Comparison of ENCODE assay signal across 10 mouse cellular contexts in genomic region chr11:16967806-16968205, GRCm38 (mm10). TPM values are rescaled to one million over a fixed set of nuclear protein-coding genes. Genes with fewer than 3 reads are reported as not detected.
DNase-seq lines count a peak whose midpoint lies in the region; ATAC-seq and TF ChIP-seq lines count a peak whose summit lies in the region.
"Had no signal": no experiment of that assay in that cellular context is flagged by ENCODE, and none has a peak within 500 bp of the region (broad histone marks: within the 10 kb centered on the region; RNA-seq: fewer than 3 reads in every experiment).

No protein-coding gene starts in this region.

- H3K4me2 ChIP-seq in midbrain, embryonic 13.5 days (replicated peaks): no peak overlapping the region
- no peak overlapping the region for H3K4me2 ChIP-seq in embryonic facial prominence, embryonic 14.5 days (ENCODE audit: low read depth, low read length)
- H3K4me2 ChIP-seq: heart, embryonic 15.5 days had no signal

- intact Hi-C loops in gastrocnemius, adult 2 months (cut with DNase I): loop anchor here (5.0 kb wide), 1 partner anchor 244 kb away; the partner anchor contains the start of gene Pno1

- WGBS in midbrain, embryonic 13.5 days: 50% methylated on average over 2 of the region's 2 CpGs
- WGBS in midbrain, embryonic 10.5 days: 46% methylated on average over 2 of the region's 2 CpGs
- WGBS in embryonic facial prominence, embryonic 14.5 days: 31% methylated on average over 2 of the region's 2 CpGs

- ATAC-seq in midbrain, embryonic 13.5 days: peak; percentile 56; the same call in 1 of the 2 replicates
- no peak for ATAC-seq in embryonic facial prominence, embryonic 14.5 days (ENCODE audit: low read depth)
- ATAC-seq in activated CD4-positive, CD25-positive, alpha-beta regulatory T cell, adult 4 months: no peak

- no peaks in the 10 kb centered on the region for H3K36me3 ChIP-seq in midbrain, embryonic 13.5 days
- H3K36me3 ChIP-seq in midbrain, embryonic 10.5 days: no peaks in the 10 kb centered on the region
- no peaks in the 10 kb centered on the region for H3K36me3 ChIP-seq in embryonic facial prominence, embryonic 14.5 days (ENCODE audit: control insufficient read depth, insufficient read depth, low read length)
- H3K36me3 ChIP-seq: heart, embryonic 15.5 days had no signal

- peak; percentile 24 for DNase-seq in gastrocnemius, adult 2 months
- no peak for DNase-seq in gastrocnemius, postnatal 25 days
- no peak for DNase-seq in midbrain, embryonic 10.5 days (ENCODE audit: low spot score)
- DNase-seq in embryonic facial prominence, embryonic 14.5 days (ENCODE audit: low spot score): peak; percentile 41
- peak; percentile 41 for DNase-seq in lung, postnatal 25 days (ENCODE audit: low spot score)
- no peak for DNase-seq in thymus, postnatal 36 days

- peak; percentile 63 for TF ChIP-seq CTCF in gastrocnemius, adult 2 months (IDR thresholded peaks at IDR 0.05)

- H3K27ac ChIP-seq in gastrocnemius, adult 2 months: no peak overlapping the region
- H3K27ac ChIP-seq in midbrain, embryonic 13.5 days: no peak overlapping the region
- H3K27ac ChIP-seq in midbrain, embryonic 10.5 days (replicated peaks): no peak overlapping the region
- H3K27ac ChIP-seq in embryonic facial prominence, embryonic 14.5 days (replicated peaks; ENCODE audit: low read depth, low read length): no peak overlapping the region
- H3K27ac ChIP-seq: heart, embryonic 15.5 days; macrophage had no signal

- H3K9me3 ChIP-seq in midbrain, embryonic 13.5 days: no peaks in the 10 kb centered on the region
- H3K9me3 ChIP-seq in midbrain, embryonic 10.5 days (replicated peaks): no peaks in the 10 kb centered on the region
- no peaks in the 10 kb centered on the region for H3K9me3 ChIP-seq in embryonic facial prominence, embryonic 14.5 days (ENCODE audit: control insufficient read depth, low read length)
- H3K9me3 ChIP-seq: heart, embryonic 15.5 days had no signal

- H3K9ac ChIP-seq in midbrain, embryonic 13.5 days (replicated peaks): no peak overlapping the region
- H3K9ac ChIP-seq in embryonic facial prominence, embryonic 14.5 days (ENCODE audit: low read depth, low read length): no peak overlapping the region
- H3K9ac ChIP-seq: heart, embryonic 15.5 days had no signal

- no peaks in the 10 kb centered on the region for H3K27me3 ChIP-seq in midbrain, embryonic 13.5 days
- H3K27me3 ChIP-seq in midbrain, embryonic 10.5 days (ENCODE audit: low read depth, poor library complexity, severe bottlenecking): no peaks in the 10 kb centered on the region
- H3K27me3 ChIP-seq in embryonic facial prominence, embryonic 14.5 days (replicated peaks; ENCODE audit: control insufficient read depth, insufficient read depth, low read length): no peaks in the 10 kb centered on the region
- H3K27me3 ChIP-seq: heart, embryonic 15.5 days had no signal

- H3K4me1 ChIP-seq in midbrain, embryonic 13.5 days (replicated peaks): no peaks in the 10 kb centered on the region
- no peaks in the 10 kb centered on the region for H3K4me1 ChIP-seq in midbrain, embryonic 10.5 days
- no peaks in the 10 kb centered on the region for H3K4me1 ChIP-seq in embryonic facial prominence, embryonic 14.5 days (ENCODE audit: control insufficient read depth, insufficient read depth, low read length)
- H3K4me1 ChIP-seq: heart, embryonic 15.5 days had no signal

- H3K4me3 ChIP-seq in gastrocnemius, adult 2 months: no peak overlapping the region
- no peak overlapping the region for H3K4me3 ChIP-seq in midbrain, embryonic 13.5 days (replicated peaks)
- no peak overlapping the region for H3K4me3 ChIP-seq in midbrain, embryonic 10.5 days
- no peak overlapping the region for H3K4me3 ChIP-seq in embryonic facial prominence, embryonic 14.5 days (ENCODE audit: low read depth, low read length)
- H3K4me3 ChIP-seq: heart, embryonic 15.5 days had no signal

RNA-seq across cellular contexts. Expression of gene Fbxo48, which starts 16.6 kb away (rescaled TPM):
- under 1 TPM in 1 of 2 experiments, not detected in 1; 0.31 TPM for total RNA-seq in gastrocnemius, adult 2 months (2021)
- under 1 TPM in 1 of 2 experiments, not detected in 1; 0.13 TPM for total RNA-seq in gastrocnemius, postnatal 25 days (2021)
- 0.81 and 0.82 TPM in 2 replicates for polyA plus RNA-seq in midbrain, embryonic 13.5 days (2015; fragmentation: Nextera tagmentation; extraction: Ambion mirVana)
- 2.1 and 2.4 TPM in 2 replicates for polyA plus RNA-seq in midbrain, embryonic 10.5 days (2016; fragmentation: Nextera tagmentation; extraction: Ambion mirVana)
- polyA plus RNA-seq in embryonic facial prominence, embryonic 14.5 days (2014; fragmentation: Nextera tagmentation; extraction: Ambion mirVana): 1.4 and 1.5 TPM in 2 replicates
- 1 to 10 TPM in 1 of 2 experiments, under 1 TPM in 1; 0.79 to 1.3 TPM for polyA plus RNA-seq in activated CD4-positive, CD25-positive, alpha-beta regulatory T cell, adult 4 months (2017; shearing (Covaris generic))

Comparison
In these comparisons a context has a peak if more than half of its experiments do, and no peak if none do; other contexts are left out.
1. DNase-seq: peak in gastrocnemius, adult 2 months (single experiment), embryonic facial prominence, embryonic 14.5 days (single experiment) and lung, postnatal 25 days (single experiment); none in gastrocnemius, postnatal 25 days (single experiment), midbrain, embryonic 10.5 days (single experiment) and thymus, postnatal 36 days (0 of 2).